In genomic region chr15:99653876-99654275, GRCm38 (mm10) we compare ENCODE assay signal across 10 mouse cellular contexts. TPM values are rescaled to one million over a fixed set of nuclear protein-coding genes. Genes with fewer than 3 reads are reported as not detected.
DNase-seq lines count a peak whose midpoint lies in the region; ATAC-seq and TF ChIP-seq lines count a peak whose summit lies in the region.
"Had no signal": no experiment of that assay in that cellular context is flagged by ENCODE, and none has a peak within 500 bp of the region (broad histone marks: within the 10 kb centered on the region; RNA-seq: fewer than 3 reads in every experiment).

No protein-coding gene starts in this region.

- peaks cover 3% of the 10 kb centered on the region; the same call in 1 of the 2 replicates for H3K36me3 ChIP-seq in liver, embryonic 14.5 days (replicated peaks; ENCODE audit: control insufficient read depth, insufficient read depth, low read depth)
- no peaks in the 10 kb centered on the region for H3K36me3 ChIP-seq in stomach, postnatal 0 days (ENCODE audit: control insufficient read depth, insufficient read depth, low read length)

- H3K4me2 ChIP-seq in liver, embryonic 14.5 days (ENCODE audit: low read depth), result peak overlapping the region; percentile 33; the same call in 1 of the 2 replicates
- peak overlapping the region; percentile 31 for H3K4me2 ChIP-seq in stomach, postnatal 0 days (replicated peaks; ENCODE audit: low read depth)

- no peak overlapping the region for H3K27ac ChIP-seq in liver, embryonic 14.5 days
- H3K27ac ChIP-seq in stomach, postnatal 0 days (replicated peaks), result no peak overlapping the region

- peak; percentile 29 for DNase-seq in cerebellum, adult 11-12 months
- no peak for DNase-seq in cerebellum, postnatal 14 days
- peak; percentile 46 for DNase-seq in right cerebral cortex, adult 18-20 months
- no peak for DNase-seq in right cerebral cortex, postnatal 10 days (ENCODE audit: low spot score in 2 of 2)
- no peak for DNase-seq in liver, embryonic 14.5 days (ENCODE audit: low read depth in 3 of 3, low spot score in 3 of 3)
- no peak for DNase-seq in stomach, postnatal 0 days (ENCODE audit: low spot score)
- no peak for DNase-seq in thymus, postnatal 4 days
- DNase-seq: adrenal gland, postnatal 10 days had no signal

- no peak for TF ChIP-seq EP300 in liver, embryonic 14.5 days (IDR thresholded peaks at IDR 0.05; ENCODE audit: low read depth)
- TF ChIP-seq EP300 in stomach, postnatal 0 days (optimal IDR thresholded peaks at IDR 0.05), result no peak

- H3K27me3 ChIP-seq in liver, embryonic 14.5 days (ENCODE audit: control insufficient read depth, insufficient read depth, low read length), result peaks cover 46% of the 10 kb centered on the region
- H3K27me3 ChIP-seq in stomach, postnatal 0 days (ENCODE audit: control insufficient read depth, insufficient read depth, low read length), result no peaks in the 10 kb centered on the region

- H3K9me3 ChIP-seq in liver, embryonic 14.5 days (ENCODE audit: control insufficient read depth, low read length), result no peaks in the 10 kb centered on the region
- H3K9me3 ChIP-seq in stomach, postnatal 0 days (ENCODE audit: control insufficient read depth, low read length), result no peaks in the 10 kb centered on the region

- TF ChIP-seq CTCF in liver, embryonic 14.5 days (IDR thresholded peaks at IDR 0.05; ENCODE audit: low read depth), result no peak
- no peak for TF ChIP-seq CTCF in stomach, postnatal 0 days (IDR thresholded peaks at IDR 0.05; ENCODE audit: low read depth)

- H3K4me1 ChIP-seq in liver, embryonic 14.5 days (replicated peaks; ENCODE audit: control insufficient read depth in 2 of 2, insufficient read depth in 2 of 2, low read length in 1 of 2), result peaks cover 28 to 30% of the 10 kb centered on the region in 2 experiments
- peaks cover 2% of the 10 kb centered on the region; the same call in 1 of the 2 replicates for H3K4me1 ChIP-seq in stomach, postnatal 0 days (replicated peaks; ENCODE audit: control insufficient read depth, insufficient read depth)

- no peak overlapping the region for H3K9ac ChIP-seq in liver, embryonic 14.5 days (replicated peaks)
- H3K9ac ChIP-seq in stomach, postnatal 0 days (ENCODE audit: low read length), result 0 out of 2 replicates have a peak overlapping the region, but pooled peaks have one; percentile 27

- no peak overlapping the region for H3K4me3 ChIP-seq in liver, embryonic 14.5 days (ENCODE audit: insufficient read depth in 1 of 2, low read depth in 2 of 2, low read length in 2 of 2)
- no peak overlapping the region for H3K4me3 ChIP-seq in stomach, postnatal 0 days (ENCODE audit: low read depth, low read length)
- H3K4me3 ChIP-seq: erythroblast, embryonic 14.5 days had no signal

- 9% methylated on average over 21 of the region's 21 CpGs for WGBS in liver, embryonic 14.5 days (ENCODE audit: insufficient replicate concordance)
- 16% methylated on average over 21 of the region's 21 CpGs for WGBS in stomach, postnatal 0 days

- no peak for ATAC-seq in liver, embryonic 14.5 days (ENCODE audit: insufficient read depth)
- no peak for ATAC-seq in stomach, postnatal 0 days (ENCODE audit: low FRiP score, low TSS enrichment)
- ATAC-seq in monocyte, adult 5-6 weeks (replicated peaks; ENCODE audit: insufficient number of reproducible peaks, low FRiP score, low TSS enrichment, poor library complexity, severe bottlenecking), result no peak

RNA-seq across cellular contexts. Expression of gene Racgap1, which starts 2.4 kb away (rescaled TPM):
- polyA plus RNA-seq in liver, embryonic 14.5 days (2012; rRNA removed), result 41.6 and 53.5 TPM in 2 replicates
- polyA plus RNA-seq in liver, embryonic 14.5 days (2014; fragmentation: Nextera tagmentation; extraction: Ambion mirVana), result 51.1 and 55.4 TPM in 2 replicates
- polyA plus RNA-seq in stomach, postnatal 0 days (2015; fragmentation: Nextera tagmentation; extraction: Ambion mirVana), result 29.8 and 35.9 TPM in 2 replicates
- 16.4 to 36.9 TPM (median 17.8 TPM) in 3 replicates for total RNA-seq in monocyte, adult 5-6 weeks (2017)

RNA-seq across cellular contexts. Expression of gene Asic1, which starts 16.3 kb away (rescaled TPM):
- 0.15 and 0.34 TPM in 2 replicates for polyA plus RNA-seq in liver, embryonic 14.5 days (2012; rRNA removed)
- 0.04 and 0.06 TPM in 2 replicates for polyA plus RNA-seq in liver, embryonic 14.5 days (2014; fragmentation: Nextera tagmentation; extraction: Ambion mirVana)
- 1.0 and 1.2 TPM in 2 replicates for polyA plus RNA-seq in stomach, postnatal 0 days (2015; fragmentation: Nextera tagmentation; extraction: Ambion mirVana)
- total RNA-seq in monocyte, adult 5-6 weeks (2017), result not detected in 3 replicates
- polyA plus RNA-seq: erythroblast, embryonic 14.5 days had no signal

RNA-seq across cellular contexts. Expression of gene Smarcd1, which starts 48.1 kb away (rescaled TPM):
- 6.7 and 6.9 TPM in 2 replicates for polyA plus RNA-seq in liver, embryonic 14.5 days (2012; rRNA removed)
- 4.4 and 4.8 TPM in 2 replicates for polyA plus RNA-seq in liver, embryonic 14.5 days (2014; fragmentation: Nextera tagmentation; extraction: Ambion mirVana)
- 10.9 and 11.6 TPM in 2 replicates for polyA plus RNA-seq in stomach, postnatal 0 days (2015; fragmentation: Nextera tagmentation; extraction: Ambion mirVana)
- 24.4 to 29.5 TPM (median 24.5 TPM) in 3 replicates for total RNA-seq in monocyte, adult 5-6 weeks (2017)

RNA-seq across cellular contexts. Expression of gene Gm17349, which starts 51.4 kb away (rescaled TPM):
- polyA plus RNA-seq in liver, embryonic 14.5 days (2012; rRNA removed), result not detected in 2 replicates
- polyA plus RNA-seq in liver, embryonic 14.5 days (2014; fragmentation: Nextera tagmentation; extraction: Ambion mirVana), result not detected in 2 replicates
- 1.0 and 2.5 TPM in 2 replicates for polyA plus RNA-seq in stomach, postnatal 0 days (2015; fragmentation: Nextera tagmentation; extraction: Ambion mirVana)
- 11.3 TPM in 1 of 3 replicates, not detected in the others for total RNA-seq in monocyte, adult 5-6 weeks (2017)

RNA-seq across cellular contexts. Expression of gene Aqp6, which starts 52.7 kb away (rescaled TPM):
- not detected in 2 replicates for polyA plus RNA-seq in liver, embryonic 14.5 days (2012; rRNA removed)
- polyA plus RNA-seq in liver, embryonic 14.5 days (2014; fragmentation: Nextera tagmentation; extraction: Ambion mirVana), result not detected in 2 replicates
- not detected in 2 replicates for polyA plus RNA-seq in stomach, postnatal 0 days (2015; fragmentation: Nextera tagmentation; extraction: Ambion mirVana)
- total RNA-seq in monocyte, adult 5-6 weeks (2017), result not detected in 3 replicates
- total RNA-seq: adrenal gland, postnatal 10 days had no signal
- polyA plus RNA-seq: erythroblast, embryonic 14.5 days had no signal

Comparison
In these comparisons a context has a peak if more than half of its experiments do, and no peak if none do; other contexts are left out.
1. DNase-seq: peak in cerebellum, adult 11-12 months (single experiment) and right cerebral cortex, adult 18-20 months (single experiment); none in cerebellum, postnatal 14 days (0 of 2), right cerebral cortex, postnatal 10 days (0 of 2), liver, embryonic 14.5 days (0 of 3), stomach, postnatal 0 days (single experiment) and thymus, postnatal 4 days (single experiment).